Mouse (Mus musculus): ENCODE data around the gene Rptor. TPM values are rescaled to one million over a fixed set of nuclear protein-coding genes. Genes with fewer than 3 reads are reported as not detected.

The Rptor gene
- polyA plus RNA-seq, 1 experiment from 2014 or later, result 11.6 TPM

GRCm38 (mm10) chr11:119775076-119775760 is 172.5 kb downstream of the Rptor start:
- Histone ChIP-seq H3K9ac (ENCODE audit: low read depth, low read length) (no peak overlapping the region), H3K36me3 (ENCODE audit: control insufficient read depth, insufficient read depth, low read length) (peaks cover 8% of the 10 kb centered on the region; the same call in 1 of the 2 replicates), H3K4me2 (ENCODE audit: low read depth, low read length) (no peak overlapping the region), H3K27ac (replicated peaks; ENCODE audit: low read depth, low read length) (no peak overlapping the region), H3K4me1 (ENCODE audit: control insufficient read depth, insufficient read depth, low read length) (no peaks in the 10 kb centered on the region), H3K9me3 (ENCODE audit: control insufficient read depth, low read length) (peaks cover 11% of the 10 kb centered on the region), H3K4me3 (ENCODE audit: low read depth, low read length) (no peak overlapping the region), H3K27me3 (replicated peaks; ENCODE audit: control insufficient read depth, insufficient read depth, low read length) (no peaks in the 10 kb centered on the region)
- ATAC-seq (ENCODE audit: low read depth) (no peak), DNase-seq (ENCODE audit: low spot score) (no peak)
- WGBS, result 86% methylated on average over 5 of the region's 5 CpGs

GRCm38 (mm10) chr11:119777236-119777635 is 174.5 kb downstream of the Rptor start:
- no peak overlapping the region for H3K4me2 ChIP-seq (ENCODE audit: low read depth, low read length)
- no peak overlapping the region for H3K27ac ChIP-seq (replicated peaks; ENCODE audit: low read depth, low read length)
- no peak overlapping the region for H3K9ac ChIP-seq (ENCODE audit: low read depth, low read length)
- no peaks in the 10 kb centered on the region for H3K27me3 ChIP-seq (replicated peaks; ENCODE audit: control insufficient read depth, insufficient read depth, low read length)
- WGBS, result 56% methylated on average over 3 of the region's 3 CpGs
- H3K4me3 ChIP-seq (ENCODE audit: low read depth, low read length), result no peak overlapping the region
- ATAC-seq (ENCODE audit: low read depth) (no peak), DNase-seq (ENCODE audit: low spot score) (no peak)
- peaks cover 14% of the 10 kb centered on the region; the same call in 1 of the 2 replicates for H3K36me3 ChIP-seq (ENCODE audit: control insufficient read depth, insufficient read depth, low read length)
- peaks cover 11% of the 10 kb centered on the region for H3K9me3 ChIP-seq (ENCODE audit: control insufficient read depth, low read length)
- no peaks in the 10 kb centered on the region for H3K4me1 ChIP-seq (ENCODE audit: control insufficient read depth, insufficient read depth, low read length)

- Histone ChIP-seq H3K27me3 (replicated peaks; ENCODE audit: control insufficient read depth, insufficient read depth, low read length) (no peaks in the 10 kb centered on the region), H3K4me1 (ENCODE audit: control insufficient read depth, insufficient read depth, low read length) (no peaks in the 10 kb centered on the region), H3K9ac (ENCODE audit: low read depth, low read length) (no peak overlapping the region), H3K4me3 (ENCODE audit: low read depth, low read length) (no peak overlapping the region), H3K36me3 (ENCODE audit: control insufficient read depth, insufficient read depth, low read length) (peaks cover 20% of the 10 kb centered on the region), H3K9me3 (ENCODE audit: control insufficient read depth, low read length) (peaks cover 11% of the 10 kb centered on the region), H3K4me2 (ENCODE audit: low read depth, low read length) (no peak overlapping the region), H3K27ac (replicated peaks; ENCODE audit: low read depth, low read length) (no peak overlapping the region)
- no peak for DNase-seq (ENCODE audit: low spot score)
- WGBS, result 94% methylated on average over 1 of the region's 1 CpGs
- no peak for ATAC-seq (ENCODE audit: low read depth)
Measured at GRCm38 (mm10) chr11:119777872-119778271, 175.2 kb downstream of the Rptor start.

GRCm38 (mm10) chr11:119780290-119780689 is 177.6 kb downstream of the Rptor start:
- Histone ChIP-seq H3K27ac (replicated peaks; ENCODE audit: low read depth, low read length) (no peak overlapping the region), H3K4me3 (ENCODE audit: low read depth, low read length) (no peak overlapping the region), H3K36me3 (ENCODE audit: control insufficient read depth, insufficient read depth, low read length) (peaks cover 20% of the 10 kb centered on the region), H3K4me1 (ENCODE audit: control insufficient read depth, insufficient read depth, low read length) (no peaks in the 10 kb centered on the region), H3K9me3 (ENCODE audit: control insufficient read depth, low read length) (peaks cover 9% of the 10 kb centered on the region), H3K4me2 (ENCODE audit: low read depth, low read length) (no peak overlapping the region), H3K27me3 (replicated peaks; ENCODE audit: control insufficient read depth, insufficient read depth, low read length) (no peaks in the 10 kb centered on the region), H3K9ac (ENCODE audit: low read depth, low read length) (no peak overlapping the region)
- DNase-seq (ENCODE audit: low spot score) (no peak), ATAC-seq (ENCODE audit: low read depth) (no peak)
- 80% methylated on average over 8 of the region's 8 CpGs for WGBS

- no peak overlapping the region for H3K9ac ChIP-seq (ENCODE audit: low read depth, low read length)
- H3K27ac ChIP-seq (replicated peaks; ENCODE audit: low read depth, low read length), result no peak overlapping the region
- WGBS, result 92% methylated on average over 2 of the region's 2 CpGs
- no peaks in the 10 kb centered on the region for H3K4me1 ChIP-seq (ENCODE audit: control insufficient read depth, insufficient read depth, low read length)
- DNase-seq (ENCODE audit: low spot score), result no peak
- H3K4me3 ChIP-seq (ENCODE audit: low read depth, low read length), result no peak overlapping the region
- ATAC-seq (ENCODE audit: low read depth), result no peak
- no peaks in the 10 kb centered on the region for H3K27me3 ChIP-seq (replicated peaks; ENCODE audit: control insufficient read depth, insufficient read depth, low read length)
- H3K4me2 ChIP-seq (ENCODE audit: low read depth, low read length), result no peak overlapping the region
- H3K36me3 ChIP-seq (ENCODE audit: control insufficient read depth, insufficient read depth, low read length), result peaks cover 12% of the 10 kb centered on the region
- peaks cover under 1% of the 10 kb centered on the region for H3K9me3 ChIP-seq (ENCODE audit: control insufficient read depth, low read length)
Measured at GRCm38 (mm10) chr11:119781165-119781564, 178.5 kb downstream of the Rptor start.

- DNase-seq (ENCODE audit: low spot score) (no peak), ATAC-seq (ENCODE audit: low read depth) (no peak)
- Histone ChIP-seq H3K36me3 (ENCODE audit: control insufficient read depth, insufficient read depth, low read length) (peaks cover 12% of the 10 kb centered on the region), H3K4me2 (ENCODE audit: low read depth, low read length) (no peak overlapping the region), H3K27ac (replicated peaks; ENCODE audit: low read depth, low read length) (no peak overlapping the region), H3K27me3 (replicated peaks; ENCODE audit: control insufficient read depth, insufficient read depth, low read length) (no peaks in the 10 kb centered on the region), H3K4me3 (ENCODE audit: low read depth, low read length) (no peak overlapping the region), H3K9me3 (ENCODE audit: control insufficient read depth, low read length) (no peaks in the 10 kb centered on the region), H3K9ac (ENCODE audit: low read depth, low read length) (no peak overlapping the region), H3K4me1 (ENCODE audit: control insufficient read depth, insufficient read depth, low read length) (no peaks in the 10 kb centered on the region)
- 92% methylated on average over 4 of the region's 4 CpGs for WGBS
Measured at GRCm38 (mm10) chr11:119781726-119782125, 179.0 kb downstream of the Rptor start.

- ATAC-seq (ENCODE audit: low read depth) (no peak), DNase-seq (ENCODE audit: low spot score) (no peak)
- Histone ChIP-seq H3K4me1 (ENCODE audit: control insufficient read depth, insufficient read depth, low read length) (no peaks in the 10 kb centered on the region), H3K36me3 (ENCODE audit: control insufficient read depth, insufficient read depth, low read length) (peaks cover 12% of the 10 kb centered on the region), H3K27me3 (replicated peaks; ENCODE audit: control insufficient read depth, insufficient read depth, low read length) (no peaks in the 10 kb centered on the region), H3K4me3 (ENCODE audit: low read depth, low read length) (no peak overlapping the region), H3K4me2 (ENCODE audit: low read depth, low read length) (no peak overlapping the region), H3K9ac (ENCODE audit: low read depth, low read length) (no peak overlapping the region), H3K9me3 (ENCODE audit: control insufficient read depth, low read length) (no peaks in the 10 kb centered on the region), H3K27ac (replicated peaks; ENCODE audit: low read depth, low read length) (no peak overlapping the region)
- WGBS, result 91% methylated on average over 4 of the region's 4 CpGs
Measured at GRCm38 (mm10) chr11:119783653-119784052, 180.9 kb downstream of the Rptor start.

- peaks cover 12% of the 10 kb centered on the region for H3K36me3 ChIP-seq (ENCODE audit: control insufficient read depth, insufficient read depth, low read length)
- H3K9ac ChIP-seq (ENCODE audit: low read depth, low read length), result no peak overlapping the region
- no peak for DNase-seq (ENCODE audit: low spot score)
- H3K4me1 ChIP-seq (ENCODE audit: control insufficient read depth, insufficient read depth, low read length), result no peaks in the 10 kb centered on the region
- 90% methylated on average over 12 of the region's 12 CpGs for WGBS
- H3K4me2 ChIP-seq (ENCODE audit: low read depth, low read length), result no peak overlapping the region
- ATAC-seq (ENCODE audit: low read depth), result no peak
- H3K27me3 ChIP-seq (replicated peaks; ENCODE audit: control insufficient read depth, insufficient read depth, low read length), result no peaks in the 10 kb centered on the region
- H3K9me3 ChIP-seq (ENCODE audit: control insufficient read depth, low read length), result no peaks in the 10 kb centered on the region
- no peak overlapping the region for H3K4me3 ChIP-seq (ENCODE audit: low read depth, low read length)
- no peak overlapping the region for H3K27ac ChIP-seq (replicated peaks; ENCODE audit: low read depth, low read length)
Measured at GRCm38 (mm10) chr11:119784672-119785341, 182.1 kb downstream of the Rptor start.
